Mouse (Mus musculus) hindbrain, embryonic 12.5 days (tissue): ENCODE measurements at regions not wholly inside any gene's neighbourhood (a gene's known extent, or its start where the extent isn't known, plus 50 kb on each side); places are given as distances from the start of the nearest gene placed in this dataset.

Experiments used
- ATAC-seq: fragments of 200-750 bp; cut with Nextera tagmentation; 2 replicates; pipeline ENCODE4 v1.8.0; 2017; ENCODE audit warnings: moderate TSS enrichment; ENCODE audit not compliant: low FRiP score
- H3K27ac ChIP-seq: fragments of 300-500 bp; sonication (generic); 2 replicates; pipeline ENCODE4 v1.5.1; 2016; ENCODE audit warnings: mild to moderate bottlenecking
- H3K27me3 ChIP-seq: fragments of 300-500 bp; sonication (generic); 2 replicates; pipeline ENCODE4 v1.6.1; 2016; ENCODE audit warnings: mild to moderate bottlenecking
- H3K36me3 ChIP-seq: fragments of 300-500 bp; sonication (generic); 2 replicates; pipeline ENCODE4 v1.6.1; 2016; ENCODE audit warnings: mild to moderate bottlenecking
- H3K4me1 ChIP-seq: fragments of 300-500 bp; sonication (generic); 2 replicates; pipeline ENCODE4 v1.6.1; 2016
- H3K4me2 ChIP-seq: fragments of 300-500 bp; sonication (generic); replicated peaks from 2 replicates; pipeline ENCODE4 v1.6.1; 2016; ENCODE audit warnings: mild to moderate bottlenecking
- H3K4me3 ChIP-seq: fragments of 300-500 bp; sonication (generic); 2 replicates; pipeline ENCODE4 v1.5.1; 2016; ENCODE audit warnings: mild to moderate bottlenecking
- H3K9ac ChIP-seq: fragments of 300-500 bp; sonication (generic); 2 replicates; pipeline ENCODE4 v1.6.1; 2016; ENCODE audit warnings: mild to moderate bottlenecking, moderate library complexity
- H3K9me3 ChIP-seq: fragments of 300-500 bp; sonication (generic); replicated peaks from 2 replicates; pipeline ENCODE4 v1.6.1; 2016; ENCODE audit warnings: mild to moderate bottlenecking
- WGBS: fragments of 180-500 bp; shearing (Covaris S2); methylation state at CpG from one replicate; pipeline ENCODE4 v1.1.7; 2016; 5-methylcytosine and 5-hydroxymethylcytosine counted together

DNA sequence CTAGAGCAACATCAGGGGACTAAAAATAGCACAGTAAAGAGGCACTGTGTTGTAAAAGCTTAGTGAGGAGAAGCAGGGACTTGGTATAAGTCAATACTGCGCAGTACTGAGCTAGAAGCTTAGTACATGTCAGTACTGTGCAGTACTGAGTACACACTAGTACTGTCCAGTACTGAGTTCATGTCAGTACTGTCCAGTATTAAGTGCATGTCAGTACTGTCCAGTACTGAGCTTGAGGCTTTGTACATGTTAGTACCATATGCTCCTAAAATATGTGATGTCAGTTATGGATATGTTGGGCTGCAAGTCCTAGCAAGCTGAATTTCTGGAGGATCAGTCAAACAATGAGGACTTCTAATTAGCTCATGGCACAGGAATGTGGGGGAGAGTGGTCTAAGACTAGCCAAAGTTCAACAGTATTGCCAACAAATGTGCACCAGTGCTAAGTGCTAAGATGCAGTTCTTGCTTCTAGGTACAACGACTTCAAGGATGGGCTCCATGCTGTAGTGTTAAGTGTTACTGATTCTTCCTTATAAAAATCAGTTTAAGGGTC, 147.5 kb downstream of the Bod1 start:
- Histone ChIP-seq H3K27ac (no peak overlapping the region), H3K9ac (no peak overlapping the region), H3K4me1 (no peaks in the 10 kb centered on the region), H3K36me3 (no peaks in the 10 kb centered on the region), H3K9me3 (no peaks in the 10 kb centered on the region), H3K4me3 (no peak overlapping the region), H3K27me3 (no peaks in the 10 kb centered on the region), H3K4me2 (no peak overlapping the region)
- WGBS: 85% methylated on average over 2 of the region's 2 CpGs
- ATAC-seq: no peak

DNA sequence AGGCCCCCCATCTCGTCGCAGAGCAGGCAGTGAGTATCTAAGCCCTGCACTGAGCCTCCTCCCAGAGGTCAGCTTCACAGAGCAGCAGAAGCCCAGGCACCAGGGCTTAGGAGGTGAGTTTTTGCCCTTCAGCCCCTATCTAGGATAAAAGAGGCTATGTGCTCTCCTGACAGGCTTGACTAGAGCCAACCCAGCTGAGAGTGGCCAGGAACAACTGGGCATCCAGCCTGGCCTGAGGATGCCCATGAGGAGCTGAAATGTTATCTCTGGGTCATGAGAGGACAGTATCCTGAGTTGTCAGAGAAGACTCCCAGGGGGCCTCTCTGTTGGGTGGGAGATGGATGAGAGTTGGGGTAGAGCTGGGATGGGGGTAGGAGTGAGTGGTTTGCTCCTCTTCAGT, 149.6 kb downstream of the Bod1 start:
- no peak for ATAC-seq
- WGBS: 85% methylated on average over 2 of the region's 2 CpGs

DNA sequence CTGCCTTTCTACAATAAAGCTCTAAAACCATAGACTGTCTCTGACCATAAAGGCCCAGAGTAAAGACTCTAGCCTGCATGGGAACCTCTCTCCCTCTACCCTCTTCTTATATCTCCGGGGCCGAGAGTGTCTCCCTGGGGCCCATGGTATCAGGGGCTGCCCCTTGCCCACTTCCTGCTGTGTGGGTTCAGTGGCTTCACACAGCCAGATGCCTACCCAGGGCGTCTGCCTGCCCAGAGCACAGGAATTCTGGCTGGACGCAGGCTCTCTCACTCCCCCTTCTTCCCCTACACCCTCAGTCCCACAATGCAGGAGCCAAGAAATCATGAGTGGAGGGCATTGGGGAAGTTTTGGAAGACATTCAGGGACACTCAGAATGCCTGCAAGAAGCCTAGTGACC, 150.8 kb downstream of the Bod1 start:
- WGBS: 69% methylated on average over 4 of the region's 4 CpGs
- no peak for ATAC-seq
- H3K4me3 ChIP-seq: no peak overlapping the region

More for the DNA sequence above, 149.6 kb downstream of the Bod1 start:
- Histone ChIP-seq H3K9me3 (no peaks in the 10 kb centered on the region), H3K27me3 (no peaks in the 10 kb centered on the region), H3K36me3 (no peaks in the 10 kb centered on the region), H3K4me2 (no peak overlapping the region), H3K4me3 (no peak overlapping the region), H3K27ac (no peak overlapping the region), H3K4me1 (no peaks in the 10 kb centered on the region), H3K9ac (no peak overlapping the region)

DNA sequence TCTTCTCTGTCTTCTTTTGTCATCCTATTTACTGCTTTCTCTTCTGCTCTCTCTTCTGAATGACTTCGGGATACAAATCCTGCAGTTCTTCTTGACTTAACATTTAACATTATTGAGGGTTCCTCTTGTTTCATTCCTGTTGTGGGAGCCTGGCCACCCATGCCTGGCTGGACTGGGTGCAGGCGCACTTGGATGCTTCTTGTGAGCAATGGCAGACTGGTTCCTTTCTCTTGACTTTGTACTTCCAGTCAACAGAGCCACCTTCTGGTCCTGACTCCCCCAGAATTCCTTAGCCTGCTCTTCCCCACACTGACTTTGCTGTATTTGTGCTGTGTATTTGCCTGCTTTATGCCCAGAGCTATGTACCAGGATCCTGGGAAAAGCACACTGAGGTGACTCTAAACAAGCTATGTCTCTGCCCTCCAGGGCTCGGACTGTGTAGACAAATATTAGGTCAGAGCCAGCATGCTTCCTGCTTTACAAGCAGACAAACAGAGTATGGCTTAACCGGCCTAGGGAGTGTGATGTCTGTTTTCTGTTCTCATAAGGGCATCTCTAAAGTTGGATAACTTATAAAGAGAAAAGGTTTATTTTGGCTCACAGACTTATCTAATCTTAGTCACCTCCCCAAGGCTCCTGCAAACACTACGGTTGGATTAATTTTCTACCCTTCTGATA, 133.5 kb upstream of the Stc2 start:
- Histone ChIP-seq H3K9me3 (no peaks in the 10 kb centered on the region), H3K4me3 (no peak overlapping the region), H3K9ac (no peak overlapping the region), H3K4me1 (no peaks in the 10 kb centered on the region), H3K27ac (no peak overlapping the region), H3K36me3 (no peaks in the 10 kb centered on the region), H3K27me3 (no peaks in the 10 kb centered on the region), H3K4me2 (no peak overlapping the region)
- no peak for ATAC-seq
- 85% methylated on average over 5 of the region's 5 CpGs for WGBS

More for the DNA sequence above, 150.8 kb downstream of the Bod1 start:
- Histone ChIP-seq H3K36me3 (no peaks in the 10 kb centered on the region), H3K9me3 (no peaks in the 10 kb centered on the region), H3K9ac (no peak overlapping the region), H3K4me1 (no peaks in the 10 kb centered on the region), H3K27me3 (no peaks in the 10 kb centered on the region), H3K4me2 (no peak overlapping the region), H3K27ac (no peak overlapping the region)

DNA sequence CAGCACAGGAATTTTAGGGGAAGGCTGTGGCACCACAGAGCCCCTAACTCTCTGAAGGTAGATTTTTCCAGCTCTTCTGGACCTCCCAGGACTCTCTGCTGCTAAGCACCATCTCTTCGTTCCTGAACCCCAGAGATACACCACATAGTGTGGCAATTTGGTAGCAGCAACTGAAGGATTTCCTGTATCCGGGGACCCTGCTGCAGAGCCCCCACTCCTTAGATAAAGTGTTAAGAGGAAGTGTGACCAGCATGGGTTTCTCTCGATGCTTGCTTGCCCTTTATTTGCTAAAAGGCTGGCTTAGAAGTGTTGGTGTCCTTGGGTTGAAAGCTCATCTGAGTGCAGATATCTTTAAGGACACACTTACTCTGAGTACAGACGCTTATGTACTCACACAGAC, 115.6 kb upstream of the Stc2 start:
- WGBS: 81% methylated on average over 4 of the region's 4 CpGs
- Histone ChIP-seq H3K4me1 (no peaks in the 10 kb centered on the region), H3K9ac (no peak overlapping the region), H3K9me3 (no peaks in the 10 kb centered on the region), H3K4me3 (no peak overlapping the region), H3K4me2 (no peak overlapping the region), H3K36me3 (no peaks in the 10 kb centered on the region), H3K27me3 (no peaks in the 10 kb centered on the region), H3K27ac (no peak overlapping the region)
- ATAC-seq: no peak

DNA sequence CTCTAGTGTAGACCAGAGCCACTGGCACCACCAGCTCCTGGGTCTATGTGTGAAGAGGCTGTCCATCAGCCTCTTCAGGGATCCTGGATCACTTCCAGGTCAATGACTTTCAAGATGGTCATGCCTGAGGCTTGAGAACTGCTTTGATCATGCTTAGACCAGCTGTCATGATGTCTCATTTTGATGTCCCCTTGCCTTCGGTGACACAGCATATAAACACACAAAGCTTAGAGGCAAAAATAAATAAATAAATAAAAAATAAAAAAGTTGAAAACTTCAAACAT, 111.1 kb upstream of the Stc2 start:
- H3K27me3 ChIP-seq: no peaks in the 10 kb centered on the region
- no peak overlapping the region for H3K4me2 ChIP-seq
- H3K4me1 ChIP-seq: no peaks in the 10 kb centered on the region
- H3K4me3 ChIP-seq: no peak overlapping the region
- 86% methylated on average over 1 of the region's 1 CpGs for WGBS
- H3K9me3 ChIP-seq: no peaks in the 10 kb centered on the region
- H3K36me3 ChIP-seq: no peaks in the 10 kb centered on the region
- H3K9ac ChIP-seq: no peak overlapping the region
- no peak overlapping the region for H3K27ac ChIP-seq
- no peak for ATAC-seq

DNA sequence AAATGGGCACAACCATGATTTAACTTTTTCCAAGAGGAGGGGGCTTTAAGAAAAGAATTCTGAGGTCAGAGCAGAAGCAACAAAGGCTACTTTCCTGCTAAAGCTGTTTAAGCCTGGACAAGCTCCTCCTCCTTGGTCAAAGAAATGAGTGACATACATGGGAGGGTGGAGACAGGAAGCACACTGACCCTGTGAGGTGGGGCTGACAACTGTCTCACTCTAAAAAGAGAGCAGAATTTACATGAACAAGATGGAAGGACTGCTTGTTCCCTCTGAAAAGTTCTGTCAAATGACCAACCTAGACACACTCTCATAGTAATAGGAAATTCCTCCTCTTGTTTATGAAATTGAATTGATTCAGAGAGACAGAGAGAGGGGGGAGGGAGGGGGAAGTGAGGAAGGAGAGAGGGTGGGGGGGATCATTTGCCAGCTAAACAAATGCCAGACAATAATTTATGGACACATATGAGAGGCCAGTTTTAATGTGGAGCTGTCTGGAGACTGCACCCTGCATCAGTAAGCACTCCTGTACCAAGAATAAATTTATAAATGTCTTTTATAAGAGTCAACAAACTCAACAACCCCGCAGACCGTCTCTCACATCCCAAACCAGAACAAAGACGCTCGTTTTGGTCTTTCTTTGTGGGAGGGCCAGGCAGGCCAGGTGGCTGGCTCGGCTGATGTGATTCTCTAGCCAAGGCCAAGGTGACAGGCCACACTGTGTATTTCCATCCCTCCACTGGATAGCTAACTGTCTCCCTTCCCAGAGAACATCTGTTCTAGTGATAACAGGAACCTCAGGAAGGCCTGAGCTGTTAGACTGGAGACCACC, 110.6 kb upstream of the Stc2 start:
- no peaks in the 10 kb centered on the region for H3K36me3 ChIP-seq
- H3K9ac ChIP-seq: no peak overlapping the region
- H3K27me3 ChIP-seq: no peaks in the 10 kb centered on the region
- no peaks in the 10 kb centered on the region for H3K4me1 ChIP-seq
- no peak for ATAC-seq
- 84% methylated on average over 5 of the region's 5 CpGs for WGBS
- no peaks in the 10 kb centered on the region for H3K9me3 ChIP-seq
- H3K4me2 ChIP-seq: no peak overlapping the region
- no peak overlapping the region for H3K4me3 ChIP-seq
- H3K27ac ChIP-seq: no peak overlapping the region

DNA sequence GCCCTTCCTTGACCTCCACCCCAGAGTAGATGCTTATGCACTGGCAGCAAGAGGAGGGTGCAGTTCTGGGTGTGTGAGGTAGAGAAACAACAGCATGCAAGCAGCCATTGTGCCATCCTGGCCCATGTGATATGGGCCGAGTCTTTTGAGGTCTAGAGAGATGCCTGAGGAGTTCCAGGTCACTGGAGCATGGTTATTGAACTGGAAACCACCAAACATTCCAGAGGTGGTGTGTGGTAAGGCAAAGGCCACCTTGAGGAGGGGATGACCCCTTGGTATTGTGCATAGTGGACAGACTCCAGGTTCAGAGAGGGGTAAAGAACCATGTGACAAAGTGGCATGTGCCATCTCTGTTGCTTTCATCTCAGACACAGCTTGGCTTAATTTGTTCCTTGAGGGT, 107.9 kb upstream of the Stc2 start:
- Histone ChIP-seq H3K4me1 (no peaks in the 10 kb centered on the region), H3K4me3 (no peak overlapping the region), H3K27me3 (no peaks in the 10 kb centered on the region), H3K27ac (no peak overlapping the region), H3K4me2 (no peak overlapping the region), H3K36me3 (no peaks in the 10 kb centered on the region), H3K9ac (no peak overlapping the region), H3K9me3 (no peaks in the 10 kb centered on the region)
- no peak for ATAC-seq
- WGBS: 72% methylated on average over 1 of the region's 1 CpGs

DNA sequence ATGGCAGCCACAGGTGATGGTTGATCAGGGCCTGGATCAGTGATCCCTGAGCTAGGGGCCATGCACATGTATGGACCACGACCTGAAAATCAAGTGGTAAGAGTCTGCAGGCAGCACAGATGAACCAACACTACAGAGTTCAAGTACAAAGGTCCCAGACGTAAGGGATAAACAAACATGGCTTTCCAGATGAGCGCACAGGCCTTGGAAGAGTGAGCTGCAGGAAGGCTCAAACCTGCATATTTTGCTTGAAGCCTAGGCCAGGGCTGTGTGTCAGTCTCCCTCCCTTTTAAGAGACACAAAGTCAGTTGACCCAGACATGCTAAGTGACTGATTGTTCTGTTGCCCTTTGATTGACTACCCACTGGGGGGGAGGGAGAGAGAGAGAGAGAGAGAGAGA, 107.2 kb upstream of the Stc2 start:
- Histone ChIP-seq H3K9me3 (no peaks in the 10 kb centered on the region), H3K27ac (no peak overlapping the region), H3K4me1 (no peaks in the 10 kb centered on the region), H3K9ac (no peak overlapping the region), H3K36me3 (no peaks in the 10 kb centered on the region), H3K27me3 (no peaks in the 10 kb centered on the region), H3K4me2 (no peak overlapping the region), H3K4me3 (no peak overlapping the region)
- WGBS: 59% methylated on average over 3 of the region's 3 CpGs
- ATAC-seq: no peak

DNA sequence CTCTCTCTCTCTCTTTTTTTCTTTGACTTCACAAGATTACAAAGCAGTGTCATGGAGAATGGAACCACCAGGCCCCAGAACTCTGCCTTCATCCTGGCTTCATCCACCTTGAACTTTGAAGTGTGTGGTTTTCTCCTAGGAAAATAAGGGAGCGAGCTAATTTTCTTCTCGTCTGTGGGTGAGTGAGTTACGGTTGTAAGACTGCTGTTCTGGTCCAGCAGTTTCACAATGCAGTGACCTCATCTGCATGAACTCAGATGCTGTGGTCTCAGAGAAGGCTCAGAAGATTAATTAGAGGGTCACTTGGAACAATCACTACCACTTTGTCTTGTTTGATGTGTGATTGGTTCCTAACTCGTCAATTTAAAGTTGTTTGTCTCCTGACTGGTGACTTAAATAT, 103.1 kb upstream of the Stc2 start:
- 44% methylated on average over 4 of the region's 4 CpGs for WGBS
- Histone ChIP-seq H3K27ac (no peak overlapping the region), H3K27me3 (no peaks in the 10 kb centered on the region), H3K9ac (no peak overlapping the region), H3K4me1 (no peaks in the 10 kb centered on the region), H3K4me2 (no peak overlapping the region), H3K9me3 (no peaks in the 10 kb centered on the region), H3K36me3 (no peaks in the 10 kb centered on the region), H3K4me3 (no peak overlapping the region)
- no peak for ATAC-seq

DNA sequence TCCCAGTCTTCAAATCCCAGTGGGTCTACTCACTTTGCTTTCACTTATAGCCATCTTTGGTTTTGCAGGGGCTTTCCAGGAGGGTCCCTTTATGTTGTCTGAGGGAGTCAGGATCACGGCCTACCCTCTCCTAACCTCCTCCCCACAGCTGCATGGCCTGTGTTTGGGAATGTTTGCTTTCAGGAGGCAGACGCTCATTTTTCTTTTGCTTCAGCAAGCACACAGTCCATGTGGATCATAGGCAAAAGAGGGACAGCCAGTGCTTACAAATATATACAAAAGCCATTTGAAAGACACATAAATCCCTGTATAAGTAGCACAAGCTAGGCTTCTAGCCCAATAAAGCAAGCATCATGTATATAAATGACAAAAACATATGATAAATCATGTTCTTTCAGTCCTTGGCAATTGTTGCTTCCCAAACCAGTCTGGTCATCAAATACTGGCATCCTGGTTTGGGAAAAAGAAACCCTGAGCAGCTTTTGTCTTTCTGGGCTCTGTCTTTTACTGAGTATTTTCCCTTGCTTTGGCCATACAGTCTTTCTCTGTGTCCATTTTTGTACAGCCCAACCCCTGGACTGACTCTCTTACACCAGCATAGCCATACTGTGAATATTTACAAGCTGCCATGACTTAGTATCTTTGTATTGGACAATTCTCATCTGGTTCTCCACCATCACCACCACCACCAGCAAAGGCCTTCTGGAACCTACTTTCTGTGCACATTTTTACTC, 101.0 kb upstream of the Stc2 start:
- 62% methylated on average over 2 of the region's 2 CpGs for WGBS
- Histone ChIP-seq H3K27ac (no peak overlapping the region), H3K9me3 (no peaks in the 10 kb centered on the region), H3K27me3 (no peaks in the 10 kb centered on the region), H3K9ac (no peak overlapping the region), H3K4me3 (no peak overlapping the region), H3K36me3 (no peaks in the 10 kb centered on the region), H3K4me2 (no peak overlapping the region), H3K4me1 (no peaks in the 10 kb centered on the region)
- no peak for ATAC-seq

DNA sequence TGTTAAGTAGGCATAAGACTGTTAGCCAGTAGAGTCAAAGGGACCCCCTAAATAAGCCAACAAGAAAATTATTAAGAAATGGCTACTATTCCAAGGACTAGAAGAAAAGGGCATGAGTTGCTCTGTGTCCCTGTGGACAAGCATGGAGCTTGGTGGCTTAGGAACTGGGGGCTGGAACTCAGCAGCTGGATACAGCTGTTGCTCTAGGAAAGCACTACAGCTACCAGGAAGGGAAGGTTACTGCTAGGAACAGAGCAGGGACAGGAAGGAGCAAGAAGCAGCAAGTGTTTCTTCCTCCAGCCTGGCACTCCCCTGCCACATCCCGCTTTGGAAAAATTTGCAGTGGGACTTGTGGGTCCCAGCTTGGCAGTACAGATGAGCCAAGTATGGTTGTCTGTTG, 95.0 kb upstream of the Stc2 start:
- Histone ChIP-seq H3K4me2 (no peak overlapping the region), H3K9me3 (no peaks in the 10 kb centered on the region), H3K4me3 (no peak overlapping the region), H3K36me3 (no peaks in the 10 kb centered on the region), H3K27me3 (no peaks in the 10 kb centered on the region), H3K4me1 (no peaks in the 10 kb centered on the region), H3K9ac (no peak overlapping the region), H3K27ac (no peak overlapping the region)
- no peak for ATAC-seq
- 100% methylated on average over 1 of the region's 1 CpGs for WGBS
